Mouse (Mus musculus): ENCODE data around the gene Gm29609. TPM values are rescaled to one million over a fixed set of nuclear protein-coding genes. Genes with fewer than 3 reads are reported as not detected.

Gene Gm29609
- polyA plus RNA-seq, 1 experiment from 2014 or later, result 1.2 TPM

Other genes with a start within 250 kb of the Gm29609 start
- 15.9 and 18.5 TPM in 2 replicates for gene Cgref1, start 234.3 kb downstream of the Gm29609 start, polyA plus RNA-seq (2015; fragmentation: Nextera tagmentation; extraction: Ambion mirVana)
- gene Preb, start 219.6 kb downstream of the Gm29609 start, polyA plus RNA-seq (2015; fragmentation: Nextera tagmentation; extraction: Ambion mirVana), result 123 and 127 TPM in 2 replicates
- gene Tcf23, start 211.2 kb downstream of the Gm29609 start, polyA plus RNA-seq (2015; fragmentation: Nextera tagmentation; extraction: Ambion mirVana), result not detected in 2 replicates
- gene Atraid, start 131.6 kb downstream of the Gm29609 start, polyA plus RNA-seq (2015; fragmentation: Nextera tagmentation; extraction: Ambion mirVana), result 144 and 153 TPM in 2 replicates
- gene Slc5a6, start 131.0 kb downstream of the Gm29609 start, polyA plus RNA-seq (2015; fragmentation: Nextera tagmentation; extraction: Ambion mirVana), result 13.6 and 16.0 TPM in 2 replicates
- 17.6 and 19.8 TPM in 2 replicates for gene Cad, start 125.1 kb downstream of the Gm29609 start, polyA plus RNA-seq (2015; fragmentation: Nextera tagmentation; extraction: Ambion mirVana)
- gene Dnajc5g, start 73.6 kb downstream of the Gm29609 start, polyA plus RNA-seq (2015; fragmentation: Nextera tagmentation; extraction: Ambion mirVana), result not detected in 2 replicates
- gene Slc30a3, start 71.7 kb downstream of the Gm29609 start, polyA plus RNA-seq (2015; fragmentation: Nextera tagmentation; extraction: Ambion mirVana), result 1.5 and 2.2 TPM in 2 replicates
- not detected in 2 replicates for gene Trim54, start 63.2 kb downstream of the Gm29609 start, polyA plus RNA-seq (2015; fragmentation: Nextera tagmentation; extraction: Ambion mirVana)
- not detected in 2 replicates for gene Ucn, start 41.1 kb downstream of the Gm29609 start, polyA plus RNA-seq (2015; fragmentation: Nextera tagmentation; extraction: Ambion mirVana)
- gene Mpv17, start 25.7 kb downstream of the Gm29609 start, polyA plus RNA-seq (2015; fragmentation: Nextera tagmentation; extraction: Ambion mirVana), result 54.6 and 54.8 TPM in 2 replicates
- 69.5 and 75.4 TPM in 2 replicates for gene Gtf3c2, start 233 bp upstream of the Gm29609 start, polyA plus RNA-seq (2015; fragmentation: Nextera tagmentation; extraction: Ambion mirVana)
- 138 and 143 TPM in 2 replicates for gene Snx17, start 13.3 kb upstream of the Gm29609 start, polyA plus RNA-seq (2015; fragmentation: Nextera tagmentation; extraction: Ambion mirVana)
- gene Eif2b4, start 13.5 kb upstream of the Gm29609 start, polyA plus RNA-seq (2015; fragmentation: Nextera tagmentation; extraction: Ambion mirVana), result 78.8 and 87.0 TPM in 2 replicates
- 16.3 and 17.7 TPM in 2 replicates for gene Zfp513, start 22.4 kb upstream of the Gm29609 start, polyA plus RNA-seq (2015; fragmentation: Nextera tagmentation; extraction: Ambion mirVana)
- 170 TPM in 2 replicates for gene Ppm1g, start 40.8 kb upstream of the Gm29609 start, polyA plus RNA-seq (2015; fragmentation: Nextera tagmentation; extraction: Ambion mirVana)
- 156 and 157 TPM in 2 replicates for gene Nrbp1, start 61.0 kb upstream of the Gm29609 start, polyA plus RNA-seq (2015; fragmentation: Nextera tagmentation; extraction: Ambion mirVana)
- gene Gm9970, start 61.3 kb upstream of the Gm29609 start, polyA plus RNA-seq (2015; fragmentation: Nextera tagmentation; extraction: Ambion mirVana), result 0.34 TPM in 1 of 2 replicates, not detected in the other
- 1.7 and 2.4 TPM in 2 replicates for gene Krtcap3, start 71.8 kb upstream of the Gm29609 start, polyA plus RNA-seq (2015; fragmentation: Nextera tagmentation; extraction: Ambion mirVana)
- 36.0 and 38.0 TPM in 2 replicates for gene Ift172, start 111.2 kb upstream of the Gm29609 start, polyA plus RNA-seq (2015; fragmentation: Nextera tagmentation; extraction: Ambion mirVana)
- gene Fndc4, start 116.2 kb upstream of the Gm29609 start, polyA plus RNA-seq (2015; fragmentation: Nextera tagmentation; extraction: Ambion mirVana), result 89.2 and 90.3 TPM in 2 replicates
- 0.27 and 0.45 TPM in 2 replicates for gene Gckr, start 117.5 kb upstream of the Gm29609 start, polyA plus RNA-seq (2015; fragmentation: Nextera tagmentation; extraction: Ambion mirVana)

All from forebrain, embryonic 15.5 days (tissue).